Mouse (Mus musculus) urinary bladder, adult 18-20 months (tissue): ENCODE measurements around the gene Tfb2m.

Source experiments
- DNase-seq, 2 experiments: peaks; one replicate each; pipeline ENCODE4 v3.0.0; 2022; ENCODE audit warnings: low spot score in 2 of 2, mixed read lengths in 2 of 2

Tfb2m gene

DNA sequence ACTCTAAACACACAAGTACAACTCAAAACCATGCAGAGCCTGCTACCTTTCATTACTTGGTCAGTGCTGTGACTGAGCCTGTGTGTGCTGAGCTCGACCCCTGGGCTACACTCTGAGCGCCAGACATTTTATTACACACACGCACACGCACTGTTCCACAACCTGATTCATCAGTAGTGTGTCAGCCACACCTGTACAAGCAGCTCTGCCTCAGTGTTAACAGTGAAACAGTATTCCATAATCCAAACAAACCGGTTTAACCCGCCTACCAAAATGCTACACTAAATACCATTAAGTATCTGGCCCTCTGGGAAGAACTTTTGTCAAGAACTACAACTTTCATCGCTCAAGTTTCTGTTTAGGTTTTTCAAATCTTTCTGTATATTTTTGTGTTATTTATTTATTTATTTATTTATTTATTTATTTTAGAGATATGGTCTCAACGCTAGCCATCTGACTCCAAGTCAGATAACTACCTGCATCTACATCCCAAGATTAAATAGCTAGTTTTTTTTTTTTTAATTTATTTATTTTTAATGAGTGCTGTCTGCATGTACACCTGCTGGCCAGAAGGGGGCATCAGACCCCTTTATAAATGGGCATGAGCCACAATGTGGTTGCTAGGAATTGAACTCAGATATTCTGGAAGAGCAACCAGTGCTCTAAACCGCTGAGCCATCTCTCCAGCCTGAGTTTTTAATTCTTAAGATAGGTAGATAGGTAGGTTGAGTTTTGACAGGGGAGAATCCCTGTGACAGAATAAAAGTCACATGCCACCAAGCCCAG, 39.3 kb downstream of the Tfb2m start:
- no peak for DNase-seq

DNA sequence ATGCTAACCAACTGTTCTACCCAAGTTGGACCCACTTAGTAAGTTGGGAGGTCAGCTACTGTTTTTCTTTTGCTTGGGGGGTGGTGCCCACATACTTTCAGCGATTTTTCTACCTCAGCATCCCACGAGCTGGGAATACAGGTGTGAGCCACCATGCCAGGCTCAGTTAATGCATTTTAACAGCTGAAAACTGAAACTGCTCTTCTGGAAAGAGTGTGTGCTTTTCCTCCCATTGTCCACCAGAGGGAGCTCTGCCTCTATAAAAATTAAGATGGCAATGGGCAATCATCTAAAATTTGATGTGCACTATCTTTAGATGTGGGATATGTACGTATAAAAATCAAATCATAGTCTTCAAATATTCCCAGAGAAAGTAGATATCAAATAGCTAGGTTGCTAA, 43.5 kb downstream of the Tfb2m start:
- DNase-seq, result no peak

DNA sequence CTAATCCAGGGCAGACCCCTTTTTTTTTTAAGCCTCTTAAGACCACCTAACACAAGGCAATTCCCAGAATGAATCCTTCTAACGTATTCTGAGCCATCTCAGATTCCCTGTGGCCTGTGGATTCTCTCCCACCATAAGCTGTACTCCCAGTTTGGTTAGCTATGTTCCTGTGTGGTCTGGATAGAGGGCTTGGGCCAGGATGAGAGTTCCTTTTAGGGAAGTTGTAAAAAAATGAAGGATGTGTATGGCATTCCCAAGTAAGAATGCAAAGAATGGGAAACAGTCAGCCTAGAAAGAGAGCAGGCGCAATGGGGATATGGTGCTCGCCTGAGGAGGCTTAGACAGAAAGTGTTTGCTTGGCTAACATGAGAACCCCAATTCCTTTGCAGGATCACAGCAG, 46.8 kb downstream of the Tfb2m start:
- DNase-seq, result no peak

DNA sequence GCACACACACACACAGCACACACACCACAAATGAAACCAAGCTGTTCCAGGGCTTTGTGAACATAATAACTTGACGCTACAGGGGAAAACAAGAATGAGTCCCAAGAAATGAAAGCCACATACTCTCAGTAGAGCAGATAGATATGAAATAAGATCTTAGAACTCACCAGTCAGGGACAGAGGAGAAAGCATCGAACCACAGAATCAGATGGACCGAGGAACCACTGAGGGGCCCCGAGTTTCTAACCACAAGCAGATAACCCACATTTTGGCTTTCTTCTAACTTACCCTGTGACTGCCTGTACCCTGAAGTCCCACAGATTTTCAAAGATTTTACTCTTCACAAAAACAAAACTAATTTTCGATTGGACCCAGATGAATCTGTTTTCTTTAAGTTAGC, 53.2 kb downstream of the Tfb2m start:
- DNase-seq, result no peak

DNA sequence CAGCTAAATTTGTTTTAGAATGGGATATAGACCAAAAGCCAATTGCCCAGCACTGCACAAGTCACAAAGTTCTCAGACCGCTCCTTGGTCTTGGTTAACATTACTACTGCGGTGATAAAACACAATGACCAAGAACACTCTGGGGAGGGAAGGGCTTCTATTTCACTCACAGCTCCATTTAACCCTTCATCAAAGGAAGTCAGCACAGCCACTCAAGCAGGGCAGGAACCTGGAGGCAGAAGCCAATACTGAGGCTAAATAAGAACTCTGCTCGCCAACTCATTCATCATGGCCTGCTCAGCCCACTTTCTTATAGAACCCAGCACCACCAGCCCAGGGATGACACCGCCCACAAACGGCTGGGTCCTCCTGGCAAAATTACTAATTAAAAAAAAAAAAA, 57.5 kb downstream of the Tfb2m start:
- DNase-seq, result no peak

DNA sequence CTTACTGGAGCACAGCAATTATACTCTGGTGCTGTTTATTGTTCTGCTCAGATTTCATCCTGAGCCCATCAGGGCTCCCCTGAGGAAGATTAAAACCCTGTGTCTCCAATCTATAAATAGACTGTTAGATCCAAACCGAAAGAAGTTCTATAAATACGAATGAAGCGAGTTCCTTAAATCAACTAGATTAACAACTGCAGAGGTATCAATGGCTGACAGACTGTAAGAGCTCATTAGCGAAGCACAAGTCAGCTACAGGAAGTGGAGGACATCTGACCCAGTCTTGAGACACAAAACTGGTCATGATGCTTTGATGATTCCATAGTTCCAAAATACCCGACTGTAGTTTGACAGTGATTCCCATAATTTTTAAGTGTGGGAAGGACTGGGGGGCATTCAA, 58.1 kb downstream of the Tfb2m start:
- DNase-seq, result no peak

DNA sequence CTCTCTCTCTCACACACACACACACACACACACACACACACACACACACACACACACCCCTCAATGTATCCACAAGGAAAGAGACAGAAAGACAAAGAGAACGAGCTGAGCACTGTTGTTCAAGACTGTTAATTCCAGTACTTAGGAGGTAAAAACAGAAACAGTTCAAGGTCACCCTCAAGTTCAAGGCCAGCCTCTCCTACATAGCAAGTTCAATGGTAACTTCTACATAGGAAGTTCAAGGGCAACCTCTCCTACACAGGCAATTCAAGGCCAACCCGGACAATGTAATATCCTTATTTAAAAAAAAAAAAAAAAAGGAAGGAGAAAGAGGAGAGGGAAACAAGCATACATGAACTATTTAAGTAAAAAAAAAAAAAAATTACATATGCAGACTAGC, 58.8 kb downstream of the Tfb2m start:
- DNase-seq, result no peak

DNA sequence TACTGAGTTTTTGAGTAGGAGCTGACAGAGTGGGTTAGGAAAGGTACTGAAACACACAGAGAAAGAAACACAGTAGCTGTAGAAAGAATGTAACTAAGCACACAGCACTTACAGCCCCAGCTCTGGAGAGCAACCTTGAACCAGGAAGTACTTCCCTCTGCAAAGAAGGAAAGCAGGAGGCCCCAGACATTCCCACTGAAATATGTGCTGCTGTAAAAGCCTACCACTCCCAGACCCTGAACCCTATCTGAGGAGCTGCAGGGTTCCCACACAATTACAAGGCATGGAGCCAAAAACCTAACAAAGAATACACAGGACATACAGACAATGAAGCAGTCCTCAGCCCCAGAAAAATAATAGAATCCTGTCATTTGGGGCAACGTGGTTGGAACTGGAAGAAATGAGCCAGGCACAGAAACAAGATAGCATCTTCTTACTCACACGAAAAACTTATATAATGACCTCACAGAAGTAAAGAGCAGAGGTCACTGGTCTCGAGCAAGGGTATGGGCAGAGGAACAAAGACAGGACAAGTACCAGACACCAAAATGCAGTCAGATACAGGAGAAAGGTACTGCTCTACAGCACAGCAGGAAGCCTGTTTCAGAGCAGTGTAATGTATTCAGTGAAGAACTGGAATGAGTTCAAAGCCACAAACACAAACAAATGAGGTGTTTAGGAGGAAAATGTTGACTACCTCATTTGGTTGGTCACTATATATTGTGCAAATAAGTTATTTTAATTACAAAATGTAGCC, 60.1 kb downstream of the Tfb2m start:
- DNase-seq, result no peak

DNA sequence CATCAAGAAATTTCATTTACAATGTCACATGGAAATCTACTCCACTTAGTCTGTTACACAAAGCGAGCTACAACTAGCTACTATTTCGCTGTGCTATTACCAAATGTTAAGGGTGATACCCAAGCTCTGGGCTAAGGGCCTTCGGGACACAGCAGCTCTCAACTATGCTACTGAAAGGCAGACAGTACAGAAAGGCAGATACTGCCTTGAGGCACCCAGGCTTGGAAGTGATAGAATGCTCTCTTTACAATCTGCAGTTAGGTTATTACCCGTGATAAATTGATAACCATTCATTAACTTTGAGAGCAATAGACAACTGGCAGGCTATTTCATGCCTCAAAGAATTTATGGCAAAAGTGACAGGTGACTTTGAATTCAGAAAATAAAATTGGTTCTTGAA, 65.2 kb downstream of the Tfb2m start:
- no peak for DNase-seq
